Mouse (Mus musculus) neural tube, embryonic 13.5 days (tissue): ENCODE measurements around the gene Cers6. TPM values are rescaled to one million over a fixed set of nuclear protein-coding genes. Genes with fewer than 3 reads are reported as not detected.

Source experiments
- ATAC-seq: fragments of 200-750 bp; cut with Nextera tagmentation; 2 replicates; pipeline ENCODE4 v1.8.0; 2017; ENCODE audit warnings: low read depth, mild to moderate bottlenecking, moderate TSS enrichment, moderate library complexity
- H3K27ac ChIP-seq: fragments of 300-500 bp; sonication (generic); replicated peaks from 2 replicates; pipeline ENCODE4 v1.5.1; 2015; ENCODE audit warnings: moderate library complexity, mild to moderate bottlenecking, inconsistent platforms
- H3K27me3 ChIP-seq: fragments of 300-500 bp; sonication (generic); 2 replicates; pipeline ENCODE4 v1.6.1; 2015; ENCODE audit warnings: mild to moderate bottlenecking, inconsistent platforms
- H3K36me3 ChIP-seq: fragments of 300-500 bp; sonication (generic); 2 replicates; pipeline ENCODE4 v1.6.1; 2015; ENCODE audit warnings: mild to moderate bottlenecking, inconsistent platforms
- H3K4me1 ChIP-seq: fragments of 300-500 bp; sonication (generic); replicated peaks from 2 replicates; pipeline ENCODE4 v1.6.1; 2015; ENCODE audit warnings: inconsistent platforms
- H3K4me2 ChIP-seq: fragments of 300-500 bp; sonication (generic); 2 replicates; pipeline ENCODE4 v1.6.1; 2015; ENCODE audit warnings: inconsistent platforms, mild to moderate bottlenecking, moderate library complexity
- H3K4me3 ChIP-seq: fragments of 300-500 bp; sonication (generic); 2 replicates; pipeline ENCODE4 v1.5.1; 2015; ENCODE audit warnings: mild to moderate bottlenecking, inconsistent platforms
- H3K9ac ChIP-seq: fragments of 300-500 bp; sonication (generic); 2 replicates; pipeline ENCODE4 v1.6.1; 2015; ENCODE audit warnings: moderate library complexity, mild to moderate bottlenecking, inconsistent platforms
- H3K9me3 ChIP-seq: fragments of 300-500 bp; sonication (generic); 2 replicates; pipeline ENCODE4 v1.6.1; 2016; ENCODE audit warnings: inconsistent platforms
- WGBS: fragments of 180-500 bp; shearing (Covaris S2); methylation state at CpG from one replicate; pipeline ENCODE4 v1.1.7; 2015; 5-methylcytosine and 5-hydroxymethylcytosine counted together
- polyA plus RNA-seq: library from polyadenylated mRNA; unstranded; fragments of >200 nt; fragmentation: Nextera tagmentation; extraction: Ambion mirVana; gene quantifications from 2 replicates; pipeline ENCODE4 v1.2.1, GENCODE M21; 2015

Cers6 gene
- polyA plus RNA-seq, 1 experiment from 2014 or later = 60.3 TPM

GRCm38 (mm10) chr2:68978660-68979604 lies 117.7 kb downstream of the Cers6 start:
- WGBS = 62% methylated on average over 12 of the region's 12 CpGs
- H3K9me3 ChIP-seq = no peaks in the 10 kb centered on the region
- ATAC-seq = no peak

DNA sequence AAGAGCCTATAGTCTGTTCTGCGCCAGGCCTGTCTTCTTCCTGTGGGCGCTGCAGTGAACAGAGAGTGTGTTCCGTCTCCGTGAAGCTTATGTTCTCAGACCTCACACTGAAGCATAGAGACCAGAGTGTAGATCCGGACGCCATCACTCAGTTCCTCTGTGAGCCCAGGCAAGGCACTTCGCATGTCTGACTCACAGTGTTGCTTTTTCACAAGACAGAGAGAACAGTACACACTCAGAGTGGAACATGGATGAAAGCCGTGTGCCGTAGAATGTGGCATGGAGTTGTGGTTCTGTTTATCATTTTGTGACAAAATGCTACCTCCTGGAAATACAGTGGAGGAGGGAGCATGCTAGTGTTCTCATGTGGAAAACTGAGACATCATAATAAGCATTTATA lies 120.1 kb downstream of the Cers6 start:
- no peak overlapping the region for H3K4me3 ChIP-seq
- H3K9me3 ChIP-seq = no peaks in the 10 kb centered on the region
- H3K27ac ChIP-seq = no peak overlapping the region
- H3K27me3 ChIP-seq = no peaks in the 10 kb centered on the region
- H3K9ac ChIP-seq = no peak overlapping the region
- H3K4me1 ChIP-seq = peaks cover 56% of the 10 kb centered on the region
- WGBS = 83% methylated on average over 9 of the region's 9 CpGs
- no peaks in the 10 kb centered on the region for H3K36me3 ChIP-seq
- no peak for ATAC-seq
- H3K4me2 ChIP-seq = no peak overlapping the region

More at GRCm38 (mm10) chr2:68978660-68979604, 117.7 kb downstream of the Cers6 start:
- Histone ChIP-seq H3K36me3 (no peaks in the 10 kb centered on the region), H3K9ac (no peak overlapping the region), H3K4me2 (no peak overlapping the region), H3K27ac (no peak overlapping the region), H3K4me1 (peaks cover 40% of the 10 kb centered on the region), H3K4me3 (no peak overlapping the region), H3K27me3 (no peaks in the 10 kb centered on the region)

GRCm38 (mm10) chr2:68981756-68982409 lies 120.6 kb downstream of the Cers6 start:
- no peaks in the 10 kb centered on the region for H3K27me3 ChIP-seq
- no peaks in the 10 kb centered on the region for H3K9me3 ChIP-seq
- no peak overlapping the region for H3K9ac ChIP-seq
- WGBS = 70% methylated on average over 11 of the region's 11 CpGs
- no peaks in the 10 kb centered on the region for H3K36me3 ChIP-seq
- H3K4me2 ChIP-seq = no peak overlapping the region
- no peak overlapping the region for H3K4me3 ChIP-seq
- H3K4me1 ChIP-seq = peaks cover 51% of the 10 kb centered on the region
- no peak overlapping the region for H3K27ac ChIP-seq
- no peak for ATAC-seq

DNA sequence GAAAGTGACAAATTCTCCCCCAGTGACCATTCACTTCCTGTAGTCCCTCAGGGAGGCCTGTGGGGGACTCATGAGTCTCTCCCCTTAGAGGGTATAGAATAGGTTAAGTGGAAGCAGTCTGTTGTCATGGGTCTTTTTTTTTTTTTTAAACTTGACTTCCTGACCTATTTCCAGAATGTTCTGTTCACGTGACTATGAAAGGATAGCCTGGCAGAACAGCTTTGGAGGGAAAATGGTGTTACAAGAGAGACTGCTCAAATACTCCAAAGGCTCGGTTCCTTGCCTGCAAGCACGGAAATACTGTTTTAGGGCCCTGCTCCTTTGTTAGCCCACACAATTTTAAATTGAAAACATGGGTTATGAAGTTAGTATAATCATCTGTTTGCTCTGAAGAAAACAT lies 121.7 kb downstream of the Cers6 start:
- Histone ChIP-seq H3K36me3 (no peaks in the 10 kb centered on the region), H3K4me1 (peaks cover 45% of the 10 kb centered on the region), H3K9ac (no peak overlapping the region), H3K27ac (no peak overlapping the region), H3K4me2 (no peak overlapping the region), H3K4me3 (no peak overlapping the region), H3K27me3 (no peaks in the 10 kb centered on the region), H3K9me3 (no peaks in the 10 kb centered on the region)
- 86% methylated on average over 3 of the region's 3 CpGs for WGBS
- ATAC-seq = no peak

DNA sequence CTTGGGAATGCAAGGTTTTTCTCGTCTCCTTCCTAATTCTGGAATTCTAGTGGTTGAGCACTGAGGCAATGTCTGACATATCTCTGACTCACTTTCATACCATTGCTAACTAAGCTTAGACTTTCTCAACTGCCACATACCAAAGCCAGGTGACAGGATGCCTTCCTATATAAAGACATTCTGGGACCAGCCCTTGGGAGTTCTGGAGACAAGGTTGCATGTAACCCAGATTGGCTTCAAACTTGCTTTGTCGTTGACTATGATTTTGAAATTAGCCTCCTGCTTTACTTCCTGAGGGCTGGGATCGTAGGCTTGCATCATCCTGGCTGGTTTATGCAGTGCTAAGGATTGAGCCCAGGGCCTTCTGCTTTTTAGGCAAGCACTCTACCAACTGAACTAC lies 122.2 kb downstream of the Cers6 start:
- WGBS = 82% methylated on average over 3 of the region's 3 CpGs
- Histone ChIP-seq H3K4me2 (no peak overlapping the region), H3K4me3 (no peak overlapping the region), H3K9ac (no peak overlapping the region), H3K9me3 (no peaks in the 10 kb centered on the region), H3K27me3 (no peaks in the 10 kb centered on the region), H3K36me3 (no peaks in the 10 kb centered on the region), H3K27ac (no peak overlapping the region), H3K4me1 (peaks cover 41% of the 10 kb centered on the region)
- ATAC-seq = no peak

DNA sequence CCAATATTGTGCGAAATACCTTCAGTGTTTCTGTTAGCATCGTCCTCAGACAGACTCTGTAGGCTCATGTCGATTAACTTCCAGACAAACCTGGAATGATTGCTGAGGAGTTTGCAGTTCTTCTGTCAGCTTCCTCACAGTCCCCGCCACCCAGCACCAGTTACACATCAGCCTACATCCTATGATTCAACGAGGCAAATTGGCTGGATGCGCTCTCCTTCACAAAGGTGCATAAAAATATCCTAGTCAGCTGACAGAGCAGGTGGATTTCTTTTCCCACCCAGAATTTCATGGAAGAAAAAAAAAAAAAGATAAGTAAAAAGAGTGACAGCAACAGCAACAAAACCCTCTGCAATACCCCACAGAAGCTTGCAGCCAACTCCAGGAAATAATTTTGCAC lies 127.9 kb downstream of the Cers6 start:
- Histone ChIP-seq H3K9ac (no peak overlapping the region), H3K36me3 (no peaks in the 10 kb centered on the region), H3K27me3 (no peaks in the 10 kb centered on the region), H3K27ac (no peak overlapping the region), H3K9me3 (no peaks in the 10 kb centered on the region), H3K4me1 (peaks cover 17% of the 10 kb centered on the region), H3K4me3 (no peak overlapping the region), H3K4me2 (no peak overlapping the region)
- ATAC-seq = no peak
- 97% methylated on average over 6 of the region's 6 CpGs for WGBS

- Histone ChIP-seq H3K4me1 (peaks cover 6% of the 10 kb centered on the region; the same call in 1 of the 2 replicates), H3K27me3 (no peaks in the 10 kb centered on the region), H3K27ac (no peak overlapping the region), H3K9ac (no peak overlapping the region), H3K36me3 (no peaks in the 10 kb centered on the region), H3K4me3 (no peak overlapping the region), H3K9me3 (no peaks in the 10 kb centered on the region), H3K4me2 (no peak overlapping the region)
- ATAC-seq = no peak
- WGBS = 95% methylated on average over 5 of the region's 5 CpGs
Measured at GRCm38 (mm10) chr2:68992629-68993028, 131.4 kb downstream of the Cers6 start.

DNA sequence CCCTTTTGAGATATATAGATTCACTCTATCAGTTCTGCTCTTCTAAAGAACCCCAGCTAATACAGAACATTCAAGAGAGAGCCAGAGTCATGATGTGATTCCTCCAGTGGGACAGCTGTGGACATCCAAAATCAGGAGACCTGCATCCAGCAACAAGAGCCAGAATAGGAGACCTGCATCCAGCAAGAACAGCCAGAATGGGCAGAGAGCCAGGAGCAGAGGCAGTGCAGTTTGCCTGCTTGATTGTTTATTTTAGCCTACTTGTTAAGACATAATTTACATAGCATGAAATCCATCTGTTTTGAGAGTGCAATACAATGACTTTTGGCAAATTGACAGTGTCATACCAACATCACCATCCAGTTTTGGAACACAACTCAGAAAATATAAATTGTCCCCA lies 133.2 kb downstream of the Cers6 start:
- no peaks in the 10 kb centered on the region for H3K36me3 ChIP-seq
- no peak for ATAC-seq
- peaks cover 6% of the 10 kb centered on the region; the same call in 1 of the 2 replicates for H3K4me1 ChIP-seq

GRCm38 (mm10) chr2:68995723-68996122 lies 134.5 kb downstream of the Cers6 start:
- H3K36me3 ChIP-seq = no peaks in the 10 kb centered on the region
- H3K9ac ChIP-seq = no peak overlapping the region
- H3K9me3 ChIP-seq = no peaks in the 10 kb centered on the region
- H3K27ac ChIP-seq = no peak overlapping the region
- no peaks in the 10 kb centered on the region for H3K27me3 ChIP-seq
- no peak for ATAC-seq
- H3K4me1 ChIP-seq = peaks cover 6% of the 10 kb centered on the region; the same call in 1 of the 2 replicates
- H3K4me3 ChIP-seq = no peak overlapping the region
- no peak overlapping the region for H3K4me2 ChIP-seq

More for the DNA sequence above, 133.2 kb downstream of the Cers6 start:
- H3K9me3 ChIP-seq = no peaks in the 10 kb centered on the region
- no peak overlapping the region for H3K4me3 ChIP-seq
- H3K4me2 ChIP-seq = no peak overlapping the region
- no peak overlapping the region for H3K27ac ChIP-seq
- no peaks in the 10 kb centered on the region for H3K27me3 ChIP-seq
- no peak overlapping the region for H3K9ac ChIP-seq

GRCm38 (mm10) chr2:68996268-68996667 lies 135.0 kb downstream of the Cers6 start:
- Histone ChIP-seq H3K36me3 (no peaks in the 10 kb centered on the region), H3K27ac (no peak overlapping the region), H3K4me1 (peaks cover 6% of the 10 kb centered on the region; the same call in 1 of the 2 replicates), H3K4me2 (no peak overlapping the region), H3K4me3 (no peak overlapping the region), H3K27me3 (no peaks in the 10 kb centered on the region), H3K9me3 (no peaks in the 10 kb centered on the region), H3K9ac (no peak overlapping the region)
- 85% methylated on average over 1 of the region's 1 CpGs for WGBS
- no peak for ATAC-seq

- ATAC-seq = no peak
- H3K9me3 ChIP-seq = 0 out of 2 replicates have a peak, but pooled peaks cover 3% of the 10 kb centered on the region
- H3K27me3 ChIP-seq = no peaks in the 10 kb centered on the region
- no peak overlapping the region for H3K4me3 ChIP-seq
- no peak overlapping the region for H3K27ac ChIP-seq
- peaks cover 4% of the 10 kb centered on the region; the same call in 1 of the 2 replicates for H3K36me3 ChIP-seq
- no peak overlapping the region for H3K9ac ChIP-seq
- H3K4me1 ChIP-seq = peaks cover 7% of the 10 kb centered on the region; the same call in 1 of the 2 replicates
- WGBS = 52% methylated on average over 5 of the region's 5 CpGs
- no peak overlapping the region for H3K4me2 ChIP-seq
Measured at GRCm38 (mm10) chr2:69004001-69004400, 142.8 kb downstream of the Cers6 start.

- 16% methylated on average over 7 of the region's 7 CpGs for WGBS
- Histone ChIP-seq H3K4me2 (peak overlapping the region; percentile 25; the same call in 1 of the 2 replicates), H3K4me1 (peaks cover 28% of the 10 kb centered on the region), H3K27me3 (no peaks in the 10 kb centered on the region), H3K27ac (peak overlapping the region; percentile 67), H3K4me3 (no peak overlapping the region), H3K9me3 (no peaks in the 10 kb centered on the region), H3K36me3 (no peaks in the 10 kb centered on the region), H3K9ac (no peak overlapping the region; the same call in 1 of the 2 replicates)
- peak; percentile 94 for ATAC-seq
Measured at GRCm38 (mm10) chr2:69011392-69011791, 150.2 kb downstream of the Cers6 start.
